Mouse (Mus musculus) forebrain, embryonic 14.5 days (tissue): ENCODE results near the gene Zfp467. TPM values are rescaled to one million over a fixed set of nuclear protein-coding genes. Genes with fewer than 3 reads are reported as not detected.

ENCODE experiments used
- ATAC-seq: fragments of 200-750 bp; cut with Nextera tagmentation; 2 replicates; pipeline ENCODE4 v1.8.0; 2017; ENCODE audit warnings: mild to moderate bottlenecking, moderate library complexity
- DNase-seq: peaks from one replicate; pipeline ENCODE4 v3.0.0-alpha.2; 2015; ENCODE audit warnings: low spot score
- H3K27ac ChIP-seq: fragments of 300-500 bp; sonication (generic); 2 replicates; pipeline ENCODE4 v1.5.1; 2014; ENCODE audit warnings: low read depth, mild to moderate bottlenecking, control low read depth, low read length, moderate library complexity
- H3K27me3 ChIP-seq: fragments of 300-500 bp; sonication (generic); replicated peaks from 2 replicates; pipeline ENCODE4 v1.6.1; 2014; ENCODE audit warnings: low read length, control low read depth, mixed read lengths; ENCODE audit not compliant: control insufficient read depth, insufficient read depth
- H3K36me3 ChIP-seq: fragments of 300-500 bp; sonication (generic); 2 replicates; pipeline ENCODE4 v1.6.1; 2014; ENCODE audit warnings: low read length, control low read depth; ENCODE audit not compliant: control insufficient read depth, insufficient read depth
- H3K4me1 ChIP-seq: fragments of 300-500 bp; sonication (generic); 2 replicates; pipeline ENCODE4 v1.6.1; 2014; ENCODE audit warnings: antibody characterized with exemption, low read length, control low read depth; ENCODE audit not compliant: control insufficient read depth, insufficient read depth
- H3K4me2 ChIP-seq: fragments of 300-500 bp; sonication (generic); 2 replicates; pipeline ENCODE4 v1.6.1; 2014; ENCODE audit warnings: mild to moderate bottlenecking, control low read depth, low read length
- H3K4me3 ChIP-seq: fragments of 300-500 bp; sonication (generic); 2 replicates; pipeline ENCODE4 v1.5.1; 2014; ENCODE audit warnings: low read depth, low read length, control low read depth
- H3K9ac ChIP-seq: fragments of 300-500 bp; sonication (generic); 2 replicates; pipeline ENCODE4 v1.6.1; 2014; ENCODE audit warnings: mild to moderate bottlenecking, low read length, control low read depth, moderate library complexity
- H3K9me3 ChIP-seq: fragments of 300-500 bp; sonication (generic); replicated peaks from 2 replicates; pipeline ENCODE4 v1.6.1; 2016; ENCODE audit warnings: low read length, control low read depth, mixed read lengths; ENCODE audit not compliant: control insufficient read depth
- WGBS: fragments of 180-500 bp; shearing (Covaris S2); extraction: QIAGEN DNeasy Blood & Tissue Kit; methylation state at CpG from one replicate; pipeline ENCODE4 v1.1.7; 2014; 5-methylcytosine and 5-hydroxymethylcytosine counted together
- polyA plus RNA-seq: library from polyadenylated mRNA; unstranded; fragments of >200 nt; fragmentation: Nextera tagmentation; extraction: Ambion mirVana; gene quantifications from 2 replicates; pipeline ENCODE4 v1.2.1, GENCODE M21; 2014

Gene Zfp467
- polyA plus RNA-seq, 1 experiment from 2014 or later: 29.9 TPM

DNA sequence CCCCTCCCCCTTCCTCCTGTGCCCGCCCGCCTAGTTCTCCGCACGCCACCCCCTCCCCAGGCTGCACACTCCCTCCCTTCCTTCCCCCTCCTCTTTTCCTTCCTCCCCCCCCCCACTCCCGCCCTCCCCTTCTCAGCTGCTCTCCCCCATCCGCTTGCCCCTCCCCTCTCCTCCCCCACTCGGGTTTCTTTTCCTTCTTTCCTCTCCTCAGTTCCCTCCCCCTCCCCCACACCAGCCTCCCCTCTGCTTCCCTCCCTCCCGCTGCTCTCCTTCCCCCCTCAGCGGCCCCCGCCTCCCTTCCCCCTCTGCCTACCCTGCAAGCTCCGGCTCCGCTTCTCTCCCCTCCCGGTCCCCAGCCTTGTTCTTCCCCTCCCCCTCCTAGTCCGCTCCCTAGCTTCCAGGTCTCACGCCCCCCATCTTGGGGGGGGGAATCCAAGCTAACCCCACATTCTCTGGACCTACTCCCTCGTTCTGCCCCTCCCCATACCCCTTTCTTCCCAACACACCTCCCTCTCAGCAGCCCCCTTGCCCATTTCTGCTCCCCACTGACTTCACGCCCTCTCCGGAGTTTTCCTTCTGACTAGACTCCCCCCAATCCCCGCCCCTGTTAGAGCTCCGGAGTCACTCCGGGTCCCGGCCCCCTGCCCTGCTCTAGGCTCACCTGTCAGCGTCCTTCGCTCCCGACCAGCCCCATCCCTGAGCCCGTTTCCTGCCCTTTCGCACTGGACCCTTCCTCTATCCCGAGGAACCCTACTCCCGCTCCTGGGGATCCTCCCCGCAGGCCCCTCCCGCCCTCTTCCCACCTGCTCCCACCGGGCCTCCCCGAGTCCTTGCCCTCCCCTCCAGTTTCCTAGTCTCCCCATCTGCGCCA is 1.1 kb downstream of the Zfp467 start:
- ATAC-seq (peak; percentile 78), DNase-seq (peak; percentile 96)
- H3K9me3 ChIP-seq: no peaks in the 10 kb centered on the region
- H3K4me2 ChIP-seq: peak overlapping the region; percentile 91
- WGBS: under 1% methylated on average over 34 of the region's 34 CpGs
- H3K27me3 ChIP-seq: no peaks in the 10 kb centered on the region
- peak overlapping the region; percentile 82 for H3K27ac ChIP-seq
- H3K4me3 ChIP-seq: peak overlapping the region; percentile 81
- H3K9ac ChIP-seq: peak overlapping the region; percentile 84
- peaks cover 7% of the 10 kb centered on the region; the same call in 1 of the 2 replicates for H3K4me1 ChIP-seq
- H3K36me3 ChIP-seq: peaks cover 20% of the 10 kb centered on the region

DNA sequence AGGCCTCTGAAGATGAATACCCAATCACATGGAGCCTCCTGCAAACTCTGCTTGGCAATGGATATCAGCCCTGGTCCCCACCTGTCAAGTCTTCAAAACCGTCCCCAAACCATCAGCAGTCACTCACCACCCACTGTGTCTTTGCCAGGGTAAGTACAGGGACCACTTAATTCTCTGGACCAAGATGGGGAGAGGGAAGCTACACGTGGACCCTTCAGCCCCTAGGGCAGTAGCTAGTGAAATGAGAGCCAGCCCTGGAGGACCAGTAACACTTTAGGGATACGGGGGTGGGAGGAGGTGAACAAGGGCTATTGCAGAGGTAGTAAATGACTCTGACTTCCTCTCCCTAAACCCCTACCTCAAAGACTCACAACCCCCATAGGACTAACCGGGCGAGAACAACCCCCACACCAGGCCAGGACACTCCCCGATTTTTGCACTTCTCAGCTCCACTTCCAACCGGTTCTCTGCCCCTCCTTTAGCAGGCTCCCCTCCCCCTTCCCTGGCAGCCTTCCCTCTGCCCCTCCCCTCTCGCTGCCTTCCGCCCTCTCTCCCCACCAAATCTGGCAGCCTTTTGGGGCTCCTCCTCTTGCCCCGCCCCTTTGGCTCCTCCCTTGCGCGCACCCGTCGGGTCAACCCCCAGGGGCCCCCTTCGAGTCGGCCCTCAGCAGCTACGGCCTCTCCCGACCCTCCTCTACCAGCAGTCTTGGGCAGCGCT is 1.9 kb downstream of the Zfp467 start:
- Histone ChIP-seq H3K27ac (peak overlapping the region; percentile 77), H3K9me3 (no peaks in the 10 kb centered on the region), H3K4me3 (peak overlapping the region; percentile 81), H3K36me3 (peaks cover 25% of the 10 kb centered on the region), H3K4me2 (peak overlapping the region; percentile 91), H3K9ac (peak overlapping the region; percentile 84), H3K4me1 (peaks cover 12% of the 10 kb centered on the region; the same call in 1 of the 2 replicates), H3K27me3 (no peaks in the 10 kb centered on the region)
- ATAC-seq (peak; percentile 84), DNase-seq (peak; percentile 95)
- WGBS: under 1% methylated on average over 19 of the region's 19 CpGs

DNA sequence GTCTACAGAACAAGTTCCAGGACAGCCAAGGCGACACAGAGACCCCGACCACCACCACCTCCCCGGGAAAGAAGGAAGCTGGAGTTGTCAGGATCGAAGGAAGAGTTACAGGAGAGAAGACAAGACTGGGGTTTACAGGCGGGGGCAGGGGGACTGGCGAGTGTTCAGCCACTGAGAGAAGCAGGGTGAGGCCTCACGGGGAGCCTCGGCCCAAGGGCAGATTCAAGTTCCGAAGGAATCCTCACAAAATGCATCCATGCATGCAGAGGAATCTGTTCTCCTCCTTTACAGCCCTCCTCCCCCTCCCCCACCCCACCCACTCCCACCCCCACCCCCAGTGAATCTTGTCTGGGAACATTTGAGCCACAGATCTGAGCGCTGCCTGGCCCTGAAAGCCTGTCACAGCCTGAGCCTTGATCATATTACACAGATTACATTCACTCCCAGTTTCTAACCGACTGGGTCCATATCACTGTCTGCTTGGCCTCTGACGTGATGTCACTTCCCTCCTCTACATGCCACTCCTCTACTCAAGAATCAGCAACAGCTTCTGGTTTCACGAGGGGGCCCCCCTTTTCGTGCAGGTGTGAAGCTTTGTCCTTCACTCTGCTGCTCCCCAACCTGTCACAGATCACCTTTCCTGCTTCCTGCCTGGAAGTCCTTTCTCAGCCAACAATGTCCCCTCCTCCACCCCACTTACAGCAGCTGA is 5.2 kb downstream of the Zfp467 start:
- Histone ChIP-seq H3K36me3 (peaks cover 39% of the 10 kb centered on the region), H3K27me3 (peaks cover 12% of the 10 kb centered on the region; the same call in 1 of the 2 replicates), H3K4me2 (no peak overlapping the region), H3K9me3 (no peaks in the 10 kb centered on the region), H3K27ac (no peak overlapping the region), H3K9ac (no peak overlapping the region), H3K4me3 (no peak overlapping the region), H3K4me1 (peaks cover 12% of the 10 kb centered on the region; the same call in 1 of the 2 replicates)
- 44% methylated on average over 14 of the region's 14 CpGs for WGBS
- ATAC-seq: no peak
- no peak for DNase-seq

DNA sequence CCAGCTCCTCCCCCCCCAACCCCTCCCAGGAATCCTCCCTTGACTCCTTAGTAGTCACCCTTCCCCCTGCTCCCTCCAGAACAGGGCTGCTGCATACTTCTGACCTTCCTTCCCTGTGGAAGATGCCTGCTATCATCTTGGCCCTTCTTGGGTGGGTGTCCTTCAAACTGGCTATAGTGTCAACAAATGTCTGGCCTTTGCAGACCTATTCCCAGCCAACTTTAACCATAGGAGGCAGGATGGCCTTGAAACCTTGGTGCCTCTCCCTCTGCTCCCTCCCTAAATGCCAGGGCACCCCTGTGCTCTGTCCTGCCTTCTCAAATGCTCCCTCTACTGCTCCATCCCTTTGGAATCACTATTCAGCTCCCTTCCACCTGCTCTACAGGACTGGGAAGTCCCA is 6.0 kb downstream of the Zfp467 start:
- no peak overlapping the region for H3K9ac ChIP-seq
- H3K4me3 ChIP-seq: no peak overlapping the region
- ATAC-seq (no peak), DNase-seq (no peak)
- H3K27ac ChIP-seq: no peak overlapping the region
- H3K4me2 ChIP-seq: no peak overlapping the region
- H3K36me3 ChIP-seq: peaks cover 39% of the 10 kb centered on the region
- peaks cover 12% of the 10 kb centered on the region; the same call in 1 of the 2 replicates for H3K27me3 ChIP-seq
- no peaks in the 10 kb centered on the region for H3K9me3 ChIP-seq
- H3K4me1 ChIP-seq: peaks cover 12% of the 10 kb centered on the region; the same call in 1 of the 2 replicates

DNA sequence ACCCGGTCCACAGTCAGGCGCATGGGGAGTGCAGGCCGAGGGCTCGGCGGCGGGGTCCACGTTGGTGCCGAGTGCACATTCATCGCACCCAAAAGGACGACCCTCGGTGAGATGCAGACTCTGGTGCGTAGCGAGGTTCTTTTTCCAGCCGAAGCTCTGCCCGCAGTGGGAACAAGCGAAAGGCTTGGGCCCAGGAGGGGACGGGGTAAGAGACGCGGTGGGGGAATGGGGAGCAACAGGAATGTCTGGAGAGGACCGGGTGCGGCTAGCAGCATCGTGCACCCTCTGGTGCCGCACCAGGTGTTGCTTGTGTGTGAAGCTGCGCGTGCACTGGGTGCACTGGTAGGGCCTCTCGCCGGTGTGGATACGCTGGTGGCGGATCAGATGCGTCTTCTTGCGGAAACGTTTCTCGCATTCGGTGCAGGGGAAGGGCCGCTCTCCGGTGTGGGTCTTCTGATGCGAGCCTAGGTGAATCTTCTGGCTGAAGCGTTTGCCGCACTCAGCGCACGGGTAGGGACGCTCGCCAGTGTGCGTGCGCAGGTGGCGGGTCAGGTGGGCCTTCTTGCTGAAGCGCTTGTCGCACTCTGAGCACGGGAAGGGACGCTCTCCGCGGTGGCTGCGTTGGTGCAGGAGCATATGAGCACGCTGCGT is 7.0 kb downstream of the Zfp467 start:
- H3K4me2 ChIP-seq: peak overlapping the region; percentile 35
- no peaks in the 10 kb centered on the region for H3K9me3 ChIP-seq
- peak; percentile 17; the same call in 1 of the 2 replicates for ATAC-seq
- H3K36me3 ChIP-seq: peaks cover 39% of the 10 kb centered on the region
- 0 out of 2 replicates have a peak overlapping the region, but pooled peaks have one; percentile 17 for H3K9ac ChIP-seq
- peak; percentile 27 for DNase-seq
- peak overlapping the region; percentile 9; the same call in 1 of the 2 replicates for H3K4me3 ChIP-seq
- 25% methylated on average over 55 of the region's 55 CpGs for WGBS
- peaks cover 10% of the 10 kb centered on the region; the same call in 1 of the 2 replicates for H3K4me1 ChIP-seq
- H3K27ac ChIP-seq: no peak overlapping the region
- peaks cover 12% of the 10 kb centered on the region; the same call in 1 of the 2 replicates for H3K27me3 ChIP-seq

DNA sequence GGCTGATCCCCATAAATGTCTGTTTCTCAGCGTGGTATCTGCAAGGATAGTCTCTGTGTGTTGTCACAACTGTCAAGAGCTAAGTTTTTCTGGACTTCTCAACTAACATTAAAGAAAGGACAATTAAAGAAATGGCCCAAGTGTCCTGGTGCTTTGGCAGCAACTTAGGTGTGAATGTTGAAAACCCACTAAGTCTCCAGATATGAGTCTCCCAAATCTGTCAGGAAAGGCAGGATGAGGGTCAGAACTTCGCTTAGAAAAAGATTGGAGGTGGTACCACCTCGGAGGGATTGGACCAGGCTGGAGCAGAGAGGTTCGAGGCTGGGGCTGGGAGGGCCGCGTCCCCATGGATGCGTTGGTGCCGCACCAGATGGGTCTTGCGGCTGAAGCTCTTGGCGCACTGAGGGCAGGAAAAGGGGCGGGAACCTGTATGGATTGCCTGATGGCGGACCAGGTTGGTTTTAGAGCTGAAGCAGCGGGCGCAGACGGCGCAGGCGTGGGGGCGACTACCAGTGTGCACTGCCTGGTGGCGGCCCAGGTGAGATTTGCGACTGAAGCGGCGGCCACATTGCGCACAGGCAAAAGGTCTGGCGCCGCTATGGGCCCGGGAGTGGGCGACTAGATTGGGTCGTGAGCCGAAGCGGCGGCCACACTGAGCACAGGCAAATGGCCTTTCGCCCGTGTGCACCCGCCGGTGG is 7.8 kb downstream of the Zfp467 start:
- Histone ChIP-seq H3K36me3 (peaks cover 39% of the 10 kb centered on the region), H3K27me3 (peaks cover 12% of the 10 kb centered on the region; the same call in 1 of the 2 replicates), H3K27ac (no peak overlapping the region), H3K4me3 (no peak overlapping the region), H3K9me3 (no peaks in the 10 kb centered on the region), H3K4me2 (no peak overlapping the region), H3K4me1 (peaks cover 6% of the 10 kb centered on the region; the same call in 1 of the 2 replicates), H3K9ac (no peak overlapping the region)
- 51% methylated on average over 35 of the region's 35 CpGs for WGBS
- no peak; the same call in 1 of the 2 replicates for ATAC-seq
- no peak for DNase-seq

DNA sequence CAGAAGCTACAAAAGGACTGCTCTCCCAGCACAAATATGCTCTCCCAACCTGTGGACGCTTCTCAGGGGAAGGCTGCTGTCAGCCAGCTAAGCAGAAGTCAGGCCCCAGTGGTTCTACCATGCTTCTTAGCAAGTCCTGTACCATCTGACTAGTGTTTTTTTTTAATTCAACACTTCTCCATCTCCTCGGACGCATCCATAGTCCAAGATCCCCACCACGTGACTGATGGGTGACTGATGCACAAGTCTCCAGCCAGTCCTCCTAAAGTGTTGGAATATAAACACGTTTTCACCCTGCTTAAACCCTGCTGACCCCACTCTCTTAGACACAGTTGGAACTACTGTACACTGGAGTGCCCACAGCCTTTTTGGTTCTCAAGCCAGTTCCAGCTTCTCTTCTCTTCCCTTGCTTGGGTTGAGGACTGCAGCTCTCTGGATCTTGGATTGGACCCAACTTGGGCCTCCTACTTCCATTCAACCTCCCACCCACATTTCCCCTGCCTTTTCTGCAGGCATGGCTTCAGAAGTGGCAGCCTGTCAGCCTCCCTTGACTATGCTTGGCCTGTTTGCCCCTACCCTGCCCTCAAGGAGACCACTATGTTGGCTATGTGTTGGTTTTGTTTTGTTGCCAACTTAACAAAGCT is 9.8 kb downstream of the Zfp467 start:
- H3K9ac ChIP-seq: no peak overlapping the region
- H3K27ac ChIP-seq: no peak overlapping the region
- H3K36me3 ChIP-seq: peaks cover 21% of the 10 kb centered on the region
- WGBS: 89% methylated on average over 5 of the region's 5 CpGs
- no peak for ATAC-seq
- no peaks in the 10 kb centered on the region for H3K9me3 ChIP-seq
- H3K4me2 ChIP-seq: no peak overlapping the region
- DNase-seq: no peak
- H3K4me1 ChIP-seq: peaks cover 6% of the 10 kb centered on the region; the same call in 1 of the 2 replicates
- H3K4me3 ChIP-seq: no peak overlapping the region
- H3K27me3 ChIP-seq: peaks cover 12% of the 10 kb centered on the region; the same call in 1 of the 2 replicates
